Mouse (Mus musculus) embryonic fibroblast, embryonic 13.5 days (primary cell): ENCODE results near the gene Zbtb4.

Experiments used
- CTCF ChIP-seq: IDR thresholded peaks from 2 replicates; pipeline ENCODE4 v1.5.1; 2011; ENCODE audit warnings: mild to moderate bottlenecking, control low read depth, low read length, moderate library complexity, borderline replicate concordance; ENCODE audit not compliant: insufficient read depth
- POLR2A ChIP-seq: IDR thresholded peaks from 2 replicates; pipeline ENCODE4 v1.6.1; 2011; ENCODE audit warnings: low read depth, mild to moderate bottlenecking, control low read depth, low read length, moderate library complexity

DNA sequence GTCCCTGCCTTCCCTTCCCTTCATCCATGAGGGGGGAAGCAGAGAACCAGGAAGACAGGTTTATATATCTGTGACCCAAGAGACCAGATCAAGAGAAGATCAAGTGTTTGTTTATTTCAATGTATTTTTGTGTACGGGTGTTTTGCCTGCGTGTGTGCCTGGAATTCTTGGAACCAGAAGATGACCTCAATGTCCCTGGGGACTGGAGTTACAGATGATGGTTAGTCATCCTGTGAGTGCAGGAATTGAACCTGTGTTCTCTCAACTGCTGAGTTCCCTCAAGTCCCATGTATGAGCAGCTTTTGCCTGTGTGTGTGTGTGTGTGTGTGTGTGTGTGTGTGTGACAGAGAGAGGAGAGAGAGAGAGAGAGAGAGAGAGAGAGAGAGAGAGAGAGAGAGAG lies 41.9 kb downstream of the Zbtb4 start:
- no peak for TF ChIP-seq POLR2A
- no peak for TF ChIP-seq CTCF
